16 mouse cellular contexts compared by ENCODE assay signal in the genomic region with DNA sequence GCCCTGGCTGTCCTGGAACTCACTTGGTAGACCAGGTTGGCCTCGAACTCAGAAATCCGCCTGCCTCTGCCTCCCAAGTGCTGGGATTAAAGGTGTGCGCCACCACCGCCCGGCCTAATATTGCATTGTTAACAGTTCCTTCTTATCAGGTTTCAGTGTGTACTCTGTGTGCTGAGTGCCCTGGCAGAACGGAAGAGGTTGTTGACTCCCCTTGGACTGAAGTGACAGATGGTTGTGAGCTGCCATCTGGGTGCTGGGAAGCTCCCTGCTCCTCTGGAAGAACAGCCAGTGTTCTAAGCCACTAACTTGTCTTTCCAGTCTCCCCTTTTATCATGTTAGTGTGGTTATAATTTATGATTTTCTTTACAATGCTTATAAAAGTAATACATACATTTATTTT. TPM values are rescaled to one million over a fixed set of nuclear protein-coding genes. Genes with fewer than 3 reads are reported as not detected.
DNase-seq lines count a peak whose midpoint lies in the region; TF ChIP-seq lines count a peak whose summit lies in the region.
"Had no signal": no experiment of that assay in that cellular context is flagged by ENCODE, and none has a peak within 500 bp of the region (broad histone marks: within the 10 kb centered on the region; RNA-seq: fewer than 3 reads in every experiment).

No protein-coding gene starts in this region.

- DNase-seq in gastrocnemius, adult 2 months = no peak
- DNase-seq in gastrocnemius, postnatal 14 days = no peak
- peak; percentile 66 for DNase-seq in brain, embryonic 14.5 days (ENCODE audit: low read depth)
- DNase-seq in cerebellum, adult 9-11 months = peak; percentile 87
- DNase-seq in layer of hippocampus, postnatal 10 days (ENCODE audit: low spot score in 2 of 2) = peak; percentile 18 to 39
- no peak for DNase-seq in kidney, postnatal 4 days
- no peak for DNase-seq in adrenal gland, adult 18-20 months (ENCODE audit: low spot score in 2 of 2)
- DNase-seq in heart, postnatal 10 days = no peak
- DNase-seq: adrenal gland, postnatal 36 days; B cell, adult 2 months; kidney, adult 9 months; thymus, postnatal 25 days had no signal

- TF ChIP-seq POLR2A in brain, embryonic 14.5 days (IDR thresholded peaks at IDR 0.05; ENCODE audit: borderline replicate concordance, extremely low read depth, insufficient read depth, insufficient read length, poor library complexity, severe bottlenecking) = no peak

- intact Hi-C loops in gastrocnemius, adult 2 months (cut with DNase I) = no loop called here
- intact Hi-C loops in gastrocnemius, postnatal 14 days (cut with DNase I; ENCODE audit: low total_unique reads) = no loop called here
- intact Hi-C loops in heart, postnatal 10 days (cut with DNase I) = no loop called here

- H3K4me3 ChIP-seq in gastrocnemius, adult 2 months = no peak overlapping the region
- H3K4me3 ChIP-seq: erythroblast, embryonic 14.5 days; heart, embryonic 13.5 days; left cerebral cortex, adult 2 months had no signal

- peak overlapping the region; percentile 70 for H3K27ac ChIP-seq in gastrocnemius, adult 2 months
- H3K27ac ChIP-seq: heart, embryonic 13.5 days; hindbrain, embryonic 14.5 days; left cerebral cortex, adult 2 months had no signal

- no peak for TF ChIP-seq CTCF in gastrocnemius, adult 2 months (IDR thresholded peaks at IDR 0.05)
- TF ChIP-seq CTCF in brain, embryonic 14.5 days (IDR thresholded peaks at IDR 0.05; ENCODE audit: borderline replicate concordance, extremely low read depth, insufficient read depth, insufficient read length) = no peak

RNA-seq across cellular contexts. Expression of gene Usf3, which starts 31.3 kb away (rescaled TPM):
- total RNA-seq in gastrocnemius, adult 2 months (2021) = 10 to 100 TPM; 41.6 to 47.9 TPM
- 10 to 100 TPM; 27.7 to 34.3 TPM for total RNA-seq in gastrocnemius, postnatal 14 days (2021)
- polyA plus RNA-seq in brain, embryonic 14.5 days (2012; rRNA removed) = 8.7 and 11.6 TPM in 2 replicates
- 10 to 100 TPM; 33.2 to 35.1 TPM for total RNA-seq in layer of hippocampus, postnatal 10 days (2021)
- total RNA-seq in adrenal gland, adult 18-20 months (2021) = 10 to 100 TPM; 18.8 to 20.7 TPM
- 10 to 100 TPM; 23.0 to 24.5 TPM for total RNA-seq in heart, postnatal 10 days (2021)

Comparison
In these comparisons a context has a peak if more than half of its experiments do, and no peak if none do; other contexts are left out.
1. DNase-seq: peak in brain, embryonic 14.5 days (single experiment), cerebellum, adult 9-11 months (single experiment) and layer of hippocampus, postnatal 10 days (2 of 2); none in gastrocnemius, adult 2 months (single experiment), gastrocnemius, postnatal 14 days (single experiment), kidney, postnatal 4 days (0 of 2), adrenal gland, adult 18-20 months (0 of 2) and heart, postnatal 10 days (0 of 2).